Mouse (Mus musculus) layer of hippocampus, adult 18-20 months (tissue): ENCODE data around the gene Pstpip1. TPM values are rescaled to one million over a fixed set of nuclear protein-coding genes. Genes with fewer than 3 reads are reported as not detected.
A peak's percentile ranks its signal among the peaks of the same experiment; 100 is the strongest.

ENCODE experiments used
- DNase-seq, 2 experiments: peaks; one replicate each; pipeline ENCODE4 v3.0.0; 2022; ENCODE audit warnings: low spot score in 2 of 2
- total RNA-seq, 2 experiments: library from RNA; stranded (reverse); gene quantifications; 2 replicates each; pipeline ENCODE4 v1.2.3; 2021

The Pstpip1 gene
- total RNA-seq, 2 experiments from 2014 or later: 2.6 to 3.0 TPM

- no peak for DNase-seq
Observed at GRCm38 (mm10) chr9:56146326-56146923, 56.7 kb downstream of the Pstpip1 start.

- DNase-seq: peak in 1 of 2 experiments; percentile 39
Observed at GRCm38 (mm10) chr9:56151745-56152481, 62.2 kb downstream of the Pstpip1 start.

- DNase-seq: no peak
Observed at GRCm38 (mm10) chr9:56152482-56153007, 62.8 kb downstream of the Pstpip1 start.

- DNase-seq: no peak
Observed at GRCm38 (mm10) chr9:56154572-56154971, 64.8 kb downstream of the Pstpip1 start.

- no peak for DNase-seq
Observed at GRCm38 (mm10) chr9:56158077-56158476, 68.3 kb downstream of the Pstpip1 start.

GRCm38 (mm10) chr9:56159456-56159855 lies 69.7 kb downstream of the Pstpip1 start:
- DNase-seq: no peak

GRCm38 (mm10) chr9:56160341-56161141 lies 70.8 kb downstream of the Pstpip1 start:
- peak; percentile 91 to 95 for DNase-seq

GRCm38 (mm10) chr9:56165377-56165776 lies 75.6 kb downstream of the Pstpip1 start, which contains the start of gene Tspan3:
Tspan3 (minus strand) TSS chr9:56165477.
- no peak for DNase-seq

- no peak for DNase-seq
Observed at GRCm38 (mm10) chr9:56166161-56166560, 76.4 kb downstream of the Pstpip1 start.

- DNase-seq: no peak
Observed at GRCm38 (mm10) chr9:56167690-56168089, 77.9 kb downstream of the Pstpip1 start.

- no peak for DNase-seq
Observed at GRCm38 (mm10) chr9:56175316-56175715, 85.6 kb downstream of the Pstpip1 start.

GRCm38 (mm10) chr9:56177354-56177753 lies 87.6 kb downstream of the Pstpip1 start:
- DNase-seq: no peak

Other genes starting within 250 kb of the Pstpip1 start
- gene Scaper, start 151.8 kb upstream of the Pstpip1 start, total RNA-seq: 10 to 100 TPM; 29.7 to 32.2 TPM
- gene 4930563M21Rik, start 79.4 kb upstream of the Pstpip1 start, total RNA-seq: not detected
- gene Rcn2, start 48.1 kb upstream of the Pstpip1 start, total RNA-seq: 10 to 100 TPM; 96.5 to 97.5 TPM
- gene Tspan3, start 75.5 kb downstream of the Pstpip1 start, total RNA-seq: 100 to 1,000 TPM; 341 to 346 TPM